Mouse (Mus musculus): ENCODE data around the gene Gm49378. TPM values are rescaled to one million over a fixed set of nuclear protein-coding genes. Genes with fewer than 3 reads are reported as not detected.

The Gm49378 gene
- 2.1 TPM for polyA plus RNA-seq (2014; fragmentation: Illumina TruSeq; extraction: RNeasy Lipid Tissue Mini Kit (QIAGEN cat#74804); ENCODE audit: low read depth, low replicate concordance)

DNA sequence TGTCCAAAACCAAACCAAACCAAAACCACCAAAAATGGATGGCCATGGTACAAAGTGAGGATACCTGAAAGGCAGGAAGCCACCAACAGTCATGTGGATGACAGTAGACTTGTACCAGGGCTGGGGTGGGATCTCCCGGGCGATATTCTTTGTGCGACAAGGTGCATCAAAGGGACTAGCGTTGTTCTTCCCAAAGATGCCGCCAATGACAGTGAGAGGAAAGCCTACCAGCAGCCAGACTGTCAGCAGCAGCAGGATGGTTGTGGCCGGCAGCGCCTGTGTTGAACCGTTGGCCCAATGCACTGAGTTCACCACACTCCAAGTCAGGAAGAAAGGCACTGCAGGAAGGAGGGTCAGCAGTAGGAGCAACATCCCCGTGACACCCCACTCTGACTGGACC lies at the start of gene Gm49378:
Gene Gm49378 (minus strand): TSS at position 101 of the 400 bp plus-strand sequence.

DNA sequence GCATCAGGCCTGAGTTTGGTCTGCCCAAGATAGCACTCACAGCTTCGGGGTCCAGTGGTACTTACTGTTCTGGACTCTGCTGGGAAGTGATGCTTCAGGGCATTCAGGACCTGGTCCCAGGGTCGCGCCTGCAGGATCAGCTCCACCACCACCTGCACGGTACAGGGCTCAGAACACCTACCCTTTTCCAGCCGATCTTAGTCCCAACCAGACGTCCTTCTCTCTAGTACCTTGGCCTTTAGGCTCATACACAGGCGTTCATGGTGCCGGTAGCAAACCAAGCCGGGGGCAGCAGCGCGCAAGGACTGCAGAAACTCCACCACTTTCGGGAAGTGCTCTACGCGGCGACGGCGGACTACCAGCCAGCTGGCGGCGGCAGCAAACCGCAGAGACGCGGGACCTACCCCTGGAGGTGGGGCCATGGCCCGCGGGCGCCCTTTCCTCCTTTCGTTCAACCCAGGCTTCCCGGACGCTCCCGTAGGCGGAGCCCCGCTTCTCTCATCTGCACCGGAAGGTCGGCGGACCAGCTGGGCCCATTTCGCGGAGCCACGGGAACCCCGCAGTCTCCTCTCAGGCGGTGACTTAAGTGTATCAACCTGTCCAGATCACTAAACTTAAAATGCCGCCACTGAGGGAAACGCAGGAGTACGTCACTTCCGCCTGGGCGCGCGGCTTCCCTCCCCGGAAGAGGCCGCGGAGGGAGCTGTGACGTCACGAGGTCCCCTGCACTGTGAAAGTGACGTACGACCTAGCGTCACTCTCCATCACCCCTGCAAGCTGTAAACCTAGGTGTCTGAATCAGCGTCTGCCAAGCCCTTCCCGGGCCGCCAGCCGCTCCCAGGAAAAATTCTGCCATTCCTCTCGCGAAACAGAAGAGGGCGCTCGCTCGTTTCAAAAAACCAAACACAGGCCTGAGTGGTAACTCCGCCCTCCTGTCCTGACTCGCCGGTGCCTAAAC lies 43.7 kb upstream of the Gm49378 start, which contains the start of gene Tinf2:
Gene Tinf2 (minus strand): TSS at position 661 of the 958 bp plus-strand sequence.

DNA sequence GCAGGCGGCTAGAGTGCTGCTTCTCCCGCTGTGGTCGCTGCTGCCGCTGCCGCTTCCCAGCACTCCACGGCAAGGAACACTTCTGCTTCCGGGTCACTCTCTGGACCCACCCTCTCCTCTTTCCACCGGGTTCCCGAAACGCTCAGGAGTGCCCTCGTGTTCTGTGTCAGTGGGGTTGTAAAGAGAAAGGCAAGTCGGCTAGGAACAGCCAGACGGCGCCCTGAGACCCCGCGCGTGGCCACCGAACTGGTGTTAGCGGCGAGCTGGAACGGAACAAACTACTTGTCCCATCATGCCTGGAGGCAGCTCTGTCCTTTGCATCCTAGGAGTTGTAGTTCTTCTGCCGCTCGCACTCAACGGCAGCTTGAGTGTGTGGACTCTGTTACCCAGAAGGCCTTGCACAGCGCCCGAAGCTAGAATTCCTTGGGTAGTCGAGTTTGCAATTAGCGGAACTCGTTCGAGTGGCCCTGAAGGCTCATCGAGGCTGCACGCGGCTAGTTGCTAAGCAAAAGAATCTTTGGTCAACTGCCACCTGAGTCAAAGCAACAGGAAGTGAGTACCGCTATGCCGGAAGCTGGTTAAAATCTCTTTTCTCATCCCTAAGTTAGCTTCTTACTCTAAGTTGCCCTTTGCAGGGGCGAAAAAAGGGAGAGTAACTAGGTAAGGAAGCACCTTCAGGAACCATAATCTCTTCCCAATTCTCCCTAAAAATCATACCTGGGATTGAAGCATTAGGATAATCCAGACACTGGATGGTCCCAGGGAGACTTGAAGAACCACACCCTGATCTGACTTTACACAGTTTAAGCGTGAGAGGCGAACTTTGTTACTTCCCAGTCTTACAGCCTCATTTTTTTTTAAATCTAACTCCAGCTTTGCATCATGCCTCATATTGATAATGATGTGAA lies 34.4 kb upstream of the Gm49378 start, which contains the start of the genes Gmpr2 and Nedd8:
Gene Gmpr2 (plus strand): TSS at position 109 of the 908 bp plus-strand sequence.
Gene Nedd8 (minus strand): TSS at position 292 of the 908 bp plus-strand sequence.

DNA sequence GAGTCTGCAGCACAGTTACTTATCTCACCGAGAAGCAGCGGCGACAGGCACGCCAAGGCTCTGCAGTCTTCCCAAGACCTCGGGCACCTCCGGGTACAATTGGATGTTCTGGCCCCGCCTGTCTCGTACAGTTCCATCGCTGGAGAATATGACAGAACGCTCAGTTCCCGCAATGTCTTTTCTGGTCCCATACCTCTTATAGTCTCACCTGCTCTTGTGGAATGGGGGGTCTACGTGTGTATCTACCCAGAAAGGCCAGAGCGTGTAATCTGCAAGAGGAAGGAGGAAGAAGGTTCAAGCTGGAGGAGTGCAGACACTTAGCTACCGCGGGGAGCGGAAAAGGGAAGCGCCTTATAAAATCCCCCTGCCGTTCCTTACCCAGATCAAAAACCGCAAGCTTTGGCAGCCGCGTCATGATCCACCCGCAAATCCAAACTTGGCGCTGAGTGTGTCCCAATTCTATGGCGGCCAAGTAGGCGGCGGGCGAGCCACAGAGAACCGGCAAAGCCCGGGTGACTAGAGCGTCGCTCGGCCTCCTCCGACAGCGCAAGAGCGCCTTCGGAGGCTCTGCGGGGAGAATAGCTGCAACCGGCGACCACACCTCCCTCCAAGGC lies 22.4 kb upstream of the Gm49378 start, which contains the start of gene Mdp1:
Gene Mdp1 (minus strand): TSS at position 549 of the 614 bp plus-strand sequence.

DNA sequence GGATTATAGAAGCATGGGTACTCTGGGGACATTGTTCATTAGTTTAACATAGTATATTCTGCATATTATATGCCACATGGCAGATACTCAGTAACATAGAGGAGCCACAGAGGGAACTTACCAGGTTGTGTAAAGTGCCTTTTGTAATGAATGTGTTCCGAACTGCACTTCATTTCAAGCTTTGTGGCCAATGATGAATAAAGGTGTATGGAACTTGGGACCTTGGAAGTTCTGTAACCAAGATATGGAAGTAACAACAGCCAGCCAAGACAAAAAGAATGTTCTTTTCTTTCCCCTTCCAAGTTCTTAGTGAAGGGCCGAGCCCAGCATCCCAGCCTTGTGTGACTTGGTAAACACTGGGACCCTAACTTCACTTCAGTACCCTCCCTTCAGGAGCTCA lies 12.2 kb upstream of the Gm49378 start, which contains the start of gene Tssk4:
Gene Tssk4 (plus strand): TSS at position 301 of the 400 bp plus-strand sequence.

DNA sequence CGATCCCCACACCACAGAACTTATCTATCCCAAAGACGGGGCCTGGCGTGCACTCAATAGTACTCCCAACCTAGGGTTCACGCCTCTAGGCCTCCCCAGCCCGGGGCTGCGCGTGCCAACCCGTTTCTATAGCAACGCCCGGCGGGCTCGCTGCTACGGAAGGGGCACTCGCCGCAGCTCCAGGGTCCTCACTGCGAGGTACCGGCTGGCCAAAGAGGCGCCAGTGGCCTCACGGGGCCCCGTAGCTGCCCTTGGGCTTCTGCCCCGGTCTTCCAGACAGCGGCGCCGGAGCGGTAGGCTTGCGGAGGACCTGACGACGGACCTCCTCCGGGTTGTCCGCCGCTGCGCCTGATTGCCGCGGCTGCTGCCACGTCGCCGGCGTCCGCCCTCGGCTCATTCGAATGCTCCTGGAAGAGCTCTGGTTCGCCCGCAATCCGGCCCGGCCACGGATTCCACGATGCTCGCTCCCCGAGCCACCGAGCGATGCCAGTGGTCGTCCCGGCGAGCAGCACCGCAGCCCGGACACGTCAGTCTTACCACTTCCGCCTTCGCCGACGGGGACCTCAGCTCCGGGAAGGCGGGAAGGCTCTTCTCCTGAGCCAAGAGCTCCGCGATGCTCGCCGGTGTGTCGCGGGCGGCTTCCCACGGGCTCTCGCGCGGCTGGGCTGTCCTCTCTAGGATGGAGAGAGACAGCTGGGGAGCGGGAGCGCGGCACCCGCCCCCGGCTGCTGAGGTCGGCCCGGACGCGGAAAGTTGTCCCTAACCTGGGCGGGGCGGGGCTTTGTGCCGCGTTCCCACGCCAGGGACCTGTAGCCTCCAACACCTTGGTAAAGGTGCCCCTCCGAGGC lies 5.6 kb upstream of the Gm49378 start, which contains the start of gene Tm9sf1:
Gene Tm9sf1 (minus strand): TSS at position 747 of the 848 bp plus-strand sequence.

DNA sequence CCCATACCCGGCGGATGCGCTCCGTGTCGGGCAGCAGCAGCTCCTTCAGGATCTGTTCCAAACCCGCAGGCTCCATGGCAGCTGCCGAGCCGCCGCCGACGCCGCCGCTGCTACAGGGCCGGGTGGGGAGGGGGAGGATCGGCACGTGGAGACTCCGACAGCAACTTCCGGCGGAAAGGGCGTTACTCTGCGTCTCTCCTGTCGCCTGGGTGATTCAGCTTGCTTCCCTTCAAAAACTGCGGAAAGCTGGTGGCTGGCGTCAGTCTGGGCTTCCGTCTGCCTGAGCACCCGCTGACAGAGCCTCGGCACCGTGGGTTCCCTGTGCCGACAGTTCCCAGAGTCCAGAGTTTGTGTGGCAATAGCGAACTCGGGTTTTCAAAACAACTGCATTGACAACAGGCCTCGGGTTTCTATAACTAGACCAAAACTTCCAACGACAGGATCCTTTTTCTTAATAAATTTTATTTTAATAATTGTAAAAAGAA lies 2.1 kb downstream of the Gm49378 start, which contains the start of gene Ipo4:
Gene Ipo4 (minus strand): TSS at position 435 of the 485 bp plus-strand sequence.

DNA sequence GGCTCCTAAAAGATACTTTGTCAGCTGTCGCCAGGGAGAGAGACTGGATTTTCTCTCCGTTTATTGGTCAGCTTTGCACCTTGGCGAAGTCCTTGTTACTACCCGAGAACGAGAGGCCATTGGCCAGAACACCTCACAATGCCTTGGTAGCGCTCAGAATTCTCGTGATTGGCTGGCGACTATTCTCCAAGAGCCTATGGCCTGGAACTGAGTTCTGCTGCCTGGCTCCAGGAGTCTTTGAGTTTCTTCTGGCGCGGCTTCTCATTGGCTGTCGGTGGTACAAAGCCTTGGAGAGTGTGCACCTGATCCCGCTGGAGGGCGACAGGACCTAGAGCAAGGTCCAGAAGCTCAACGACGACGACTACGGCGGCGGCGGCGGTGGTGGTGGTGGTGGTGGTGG lies 19.9 kb downstream of the Gm49378 start, which contains the start of gene Rec8:
Gene Rec8 (plus strand): TSS at position 216 of the 400 bp plus-strand sequence.

DNA sequence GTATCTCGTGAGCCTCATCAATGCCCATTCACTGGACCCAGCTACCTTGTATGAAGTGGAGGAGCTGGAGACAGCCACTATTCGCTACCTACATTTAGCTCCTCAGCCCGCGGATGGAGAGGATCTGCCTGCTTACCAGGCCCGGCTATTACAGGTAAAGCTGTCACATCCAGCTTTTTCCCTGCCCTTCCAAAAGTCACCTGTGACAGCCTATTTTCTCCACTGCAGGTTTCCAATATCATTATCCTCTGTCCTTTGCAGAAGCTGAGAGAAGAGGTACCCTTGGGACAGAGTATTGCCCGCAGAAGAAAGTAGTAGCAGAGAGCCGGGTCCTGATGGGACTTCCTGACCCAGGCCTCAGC lies 34.4 kb downstream of the Gm49378 start, which contains the start of gene Irf9:
Gene Irf9 (plus strand): TSS at position 301 of the 362 bp plus-strand sequence.

DNA sequence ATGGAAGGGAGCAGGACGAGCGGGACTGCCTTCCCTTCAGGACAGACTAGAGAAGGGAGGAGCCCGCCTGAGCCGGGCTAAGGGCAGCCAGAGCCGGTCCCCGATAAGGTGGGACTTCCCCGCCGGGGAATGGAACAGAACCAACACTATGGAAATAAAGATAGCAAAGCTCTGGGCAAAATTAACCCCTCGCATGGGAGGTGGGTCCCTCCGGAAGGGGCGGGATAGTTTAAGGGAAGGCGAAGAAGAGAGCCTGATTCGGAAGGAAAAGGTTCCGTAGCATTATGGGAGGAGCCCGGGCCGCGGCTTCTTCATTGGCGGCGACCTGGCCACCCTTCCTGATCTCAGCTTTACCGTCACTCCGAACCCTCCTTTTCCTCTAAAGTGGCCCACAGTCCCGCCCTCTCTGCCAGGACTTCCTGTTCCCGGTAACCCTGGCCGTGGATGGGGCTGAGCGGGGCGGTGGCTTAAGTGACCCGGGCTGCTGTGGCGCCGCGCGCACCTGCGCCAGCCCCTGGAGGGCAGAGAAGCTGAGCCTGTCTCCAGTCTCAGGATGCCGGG lies 46.3 kb downstream of the Gm49378 start, which contains the start of gene Rnf31:
Gene Rnf31 (plus strand): TSS at position 378 of the 561 bp plus-strand sequence.

DNA sequence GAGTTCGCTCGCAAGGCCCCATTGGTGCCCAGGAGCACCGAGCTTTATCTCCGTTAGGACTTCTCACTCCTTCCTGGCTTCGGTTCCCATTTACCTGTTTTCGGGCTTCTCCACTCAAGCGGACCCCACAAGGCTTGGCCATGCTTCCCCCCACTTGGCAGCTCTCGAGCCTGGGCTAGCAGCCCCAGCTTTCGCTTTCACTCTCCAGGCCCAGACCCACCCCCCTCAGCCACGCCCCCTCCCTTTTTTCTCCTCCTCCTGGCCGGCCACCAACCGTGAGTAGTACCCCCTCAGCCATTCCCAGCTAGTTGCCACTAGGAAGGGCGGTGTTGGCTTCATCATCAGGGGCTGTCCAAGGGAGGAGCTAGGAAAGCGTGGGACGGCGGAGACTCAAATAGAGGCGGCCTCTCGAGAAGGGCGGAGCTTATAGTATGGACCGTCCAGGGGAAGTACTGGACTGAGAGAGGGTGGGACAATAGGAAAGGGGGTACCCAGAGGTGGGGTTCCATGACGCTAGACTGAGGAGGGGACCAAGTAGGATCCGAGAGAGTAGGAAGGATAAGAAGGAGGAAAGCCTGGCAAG lies 46.9 kb downstream of the Gm49378 start, which contains the start of gene Psme2:
Gene Psme2 (minus strand): TSS at position 366 of the 583 bp plus-strand sequence.

DNA sequence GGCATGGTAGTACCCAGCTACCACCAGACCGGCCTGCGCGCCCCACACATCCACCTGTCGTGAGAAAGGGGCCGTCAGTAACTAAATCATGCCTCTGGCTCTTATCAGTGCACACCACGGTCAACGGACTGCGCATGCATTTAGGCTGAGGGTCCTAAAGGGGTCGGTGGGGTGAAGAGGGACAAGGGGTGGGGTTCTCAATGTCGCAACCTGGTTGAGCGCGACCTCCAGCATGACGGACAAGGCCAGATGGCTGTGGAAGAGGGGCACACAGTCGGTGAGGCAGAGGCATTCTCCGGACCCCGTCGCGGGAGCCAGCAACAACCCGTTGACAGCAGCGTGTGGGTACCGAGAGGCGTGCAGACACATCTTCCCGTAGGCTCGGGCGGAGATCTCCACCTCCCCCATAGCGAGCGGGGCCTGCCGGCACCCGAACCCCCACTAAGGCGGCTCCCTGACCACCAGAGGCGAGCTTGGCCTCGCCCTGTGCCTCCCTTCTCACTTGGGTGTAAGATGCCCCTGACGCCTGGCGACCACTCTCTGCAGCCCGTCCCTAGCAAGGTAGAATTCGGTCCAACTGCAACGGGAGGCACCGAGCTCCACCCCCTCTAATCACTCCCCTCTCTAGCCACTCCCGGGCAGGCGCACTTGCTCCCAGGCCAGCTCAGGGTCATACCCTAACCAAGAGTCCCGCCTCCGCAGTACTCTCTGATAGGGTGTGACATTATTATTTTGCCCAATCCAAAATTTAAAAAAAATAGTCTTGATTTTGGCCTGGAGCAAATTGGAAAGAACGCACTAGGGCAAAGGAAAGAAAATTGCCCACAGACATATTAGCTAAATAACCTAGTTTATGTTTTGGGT lies 52.8 kb downstream of the Gm49378 start, which contains the start of gene Emc9:
Gene Emc9 (minus strand): TSS at position 601 of the 864 bp plus-strand sequence.

Other genes with a start within 250 kb of the Gm49378 start
- 123 TPM for gene Dhrs4, start 159.1 kb downstream of the Gm49378 start, polyA plus RNA-seq (2014; fragmentation: Illumina TruSeq; extraction: RNeasy Lipid Tissue Mini Kit (QIAGEN cat#74804); ENCODE audit: low read depth, low replicate concordance)
- gene Carmil3, start 147.2 kb downstream of the Gm49378 start, polyA plus RNA-seq (2014; fragmentation: Illumina TruSeq; extraction: RNeasy Lipid Tissue Mini Kit (QIAGEN cat#74804); ENCODE audit: low read depth, low replicate concordance), result 3.0 TPM
- gene Cpne6, start 127.5 kb downstream of the Gm49378 start, polyA plus RNA-seq (2014; fragmentation: Illumina TruSeq; extraction: RNeasy Lipid Tissue Mini Kit (QIAGEN cat#74804); ENCODE audit: low read depth, low replicate concordance), result not detected
- gene Nrl, start 112.9 kb downstream of the Gm49378 start, polyA plus RNA-seq (2014; fragmentation: Illumina TruSeq; extraction: RNeasy Lipid Tissue Mini Kit (QIAGEN cat#74804); ENCODE audit: low read depth, low replicate concordance), result not detected
- 8.5 TPM for gene Pck2, start 97.6 kb downstream of the Gm49378 start, polyA plus RNA-seq (2014; fragmentation: Illumina TruSeq; extraction: RNeasy Lipid Tissue Mini Kit (QIAGEN cat#74804); ENCODE audit: low read depth, low replicate concordance)
- gene Dcaf11, start 77.9 kb downstream of the Gm49378 start, polyA plus RNA-seq (2014; fragmentation: Illumina TruSeq; extraction: RNeasy Lipid Tissue Mini Kit (QIAGEN cat#74804); ENCODE audit: low read depth, low replicate concordance), result 175 TPM
- gene A730061H03Rik, start 77.5 kb downstream of the Gm49378 start, polyA plus RNA-seq (2014; fragmentation: Illumina TruSeq; extraction: RNeasy Lipid Tissue Mini Kit (QIAGEN cat#74804); ENCODE audit: low read depth, low replicate concordance), result not detected
- gene Fitm1, start 62.3 kb downstream of the Gm49378 start, polyA plus RNA-seq (2014; fragmentation: Illumina TruSeq; extraction: RNeasy Lipid Tissue Mini Kit (QIAGEN cat#74804); ENCODE audit: low read depth, low replicate concordance), result 182 TPM
- 165 TPM for gene Psme1, start 59.8 kb downstream of the Gm49378 start, polyA plus RNA-seq (2014; fragmentation: Illumina TruSeq; extraction: RNeasy Lipid Tissue Mini Kit (QIAGEN cat#74804); ENCODE audit: low read depth, low replicate concordance)
- 51.3 TPM for gene Emc9, start 52.6 kb downstream of the Gm49378 start, polyA plus RNA-seq (2014; fragmentation: Illumina TruSeq; extraction: RNeasy Lipid Tissue Mini Kit (QIAGEN cat#74804); ENCODE audit: low read depth, low replicate concordance)
- gene Psme2, start 46.8 kb downstream of the Gm49378 start, polyA plus RNA-seq (2014; fragmentation: Illumina TruSeq; extraction: RNeasy Lipid Tissue Mini Kit (QIAGEN cat#74804); ENCODE audit: low read depth, low replicate concordance), result 100 TPM
- gene Rnf31, start 46.2 kb downstream of the Gm49378 start, polyA plus RNA-seq (2014; fragmentation: Illumina TruSeq; extraction: RNeasy Lipid Tissue Mini Kit (QIAGEN cat#74804); ENCODE audit: low read depth, low replicate concordance), result 19.4 TPM
- gene Irf9, start 34.3 kb downstream of the Gm49378 start, polyA plus RNA-seq (2014; fragmentation: Illumina TruSeq; extraction: RNeasy Lipid Tissue Mini Kit (QIAGEN cat#74804); ENCODE audit: low read depth, low replicate concordance), result 17.2 TPM
- gene Rec8, start 19.9 kb downstream of the Gm49378 start, polyA plus RNA-seq (2014; fragmentation: Illumina TruSeq; extraction: RNeasy Lipid Tissue Mini Kit (QIAGEN cat#74804); ENCODE audit: low read depth, low replicate concordance), result 0.26 TPM
- 40.5 TPM for gene Ipo4, start 1.9 kb downstream of the Gm49378 start, polyA plus RNA-seq (2014; fragmentation: Illumina TruSeq; extraction: RNeasy Lipid Tissue Mini Kit (QIAGEN cat#74804); ENCODE audit: low read depth, low replicate concordance)
- gene Tm9sf1, start 5.9 kb upstream of the Gm49378 start, polyA plus RNA-seq (2014; fragmentation: Illumina TruSeq; extraction: RNeasy Lipid Tissue Mini Kit (QIAGEN cat#74804); ENCODE audit: low read depth, low replicate concordance), result 38.9 TPM
- 0.45 TPM for gene Tssk4, start 12.3 kb upstream of the Gm49378 start, polyA plus RNA-seq (2014; fragmentation: Illumina TruSeq; extraction: RNeasy Lipid Tissue Mini Kit (QIAGEN cat#74804); ENCODE audit: low read depth, low replicate concordance)
- gene Mdp1, start 22.6 kb upstream of the Gm49378 start, polyA plus RNA-seq (2014; fragmentation: Illumina TruSeq; extraction: RNeasy Lipid Tissue Mini Kit (QIAGEN cat#74804); ENCODE audit: low read depth, low replicate concordance), result 61.1 TPM
- 16.2 TPM for gene Gmpr2, start 34.0 kb upstream of the Gm49378 start, polyA plus RNA-seq (2014; fragmentation: Illumina TruSeq; extraction: RNeasy Lipid Tissue Mini Kit (QIAGEN cat#74804); ENCODE audit: low read depth, low replicate concordance)
- gene Nedd8, start 34.2 kb upstream of the Gm49378 start, polyA plus RNA-seq (2014; fragmentation: Illumina TruSeq; extraction: RNeasy Lipid Tissue Mini Kit (QIAGEN cat#74804); ENCODE audit: low read depth, low replicate concordance), result 153 TPM
- gene Tinf2, start 43.9 kb upstream of the Gm49378 start, polyA plus RNA-seq (2014; fragmentation: Illumina TruSeq; extraction: RNeasy Lipid Tissue Mini Kit (QIAGEN cat#74804); ENCODE audit: low read depth, low replicate concordance), result 12.6 TPM
- 0.21 TPM for gene Tgm1, start 76.0 kb upstream of the Gm49378 start, polyA plus RNA-seq (2014; fragmentation: Illumina TruSeq; extraction: RNeasy Lipid Tissue Mini Kit (QIAGEN cat#74804); ENCODE audit: low read depth, low replicate concordance)
- gene Rabggta, start 84.4 kb upstream of the Gm49378 start, polyA plus RNA-seq (2014; fragmentation: Illumina TruSeq; extraction: RNeasy Lipid Tissue Mini Kit (QIAGEN cat#74804); ENCODE audit: low read depth, low replicate concordance), result 15.7 TPM
- gene Dhrs1, start 107.8 kb upstream of the Gm49378 start, polyA plus RNA-seq (2014; fragmentation: Illumina TruSeq; extraction: RNeasy Lipid Tissue Mini Kit (QIAGEN cat#74804); ENCODE audit: low read depth, low replicate concordance), result 55.4 TPM
- 10.6 TPM for gene Nop9, start 107.8 kb upstream of the Gm49378 start, polyA plus RNA-seq (2014; fragmentation: Illumina TruSeq; extraction: RNeasy Lipid Tissue Mini Kit (QIAGEN cat#74804); ENCODE audit: low read depth, low replicate concordance)
- gene Cideb, start 120.6 kb upstream of the Gm49378 start, polyA plus RNA-seq (2014; fragmentation: Illumina TruSeq; extraction: RNeasy Lipid Tissue Mini Kit (QIAGEN cat#74804); ENCODE audit: low read depth, low replicate concordance), result 6.6 TPM
- gene Ltb4r2, start 123.5 kb upstream of the Gm49378 start, polyA plus RNA-seq (2014; fragmentation: Illumina TruSeq; extraction: RNeasy Lipid Tissue Mini Kit (QIAGEN cat#74804); ENCODE audit: low read depth, low replicate concordance), result not detected
- gene Ltb4r1, start 128.1 kb upstream of the Gm49378 start, polyA plus RNA-seq (2014; fragmentation: Illumina TruSeq; extraction: RNeasy Lipid Tissue Mini Kit (QIAGEN cat#74804); ENCODE audit: low read depth, low replicate concordance), result 0.45 TPM
- 21.5 TPM for gene Adcy4, start 146.2 kb upstream of the Gm49378 start, polyA plus RNA-seq (2014; fragmentation: Illumina TruSeq; extraction: RNeasy Lipid Tissue Mini Kit (QIAGEN cat#74804); ENCODE audit: low read depth, low replicate concordance)
- gene Ripk3, start 151.0 kb upstream of the Gm49378 start, polyA plus RNA-seq (2014; fragmentation: Illumina TruSeq; extraction: RNeasy Lipid Tissue Mini Kit (QIAGEN cat#74804); ENCODE audit: low read depth, low replicate concordance), result 3.1 TPM
- gene Nfatc4, start 185.2 kb upstream of the Gm49378 start, polyA plus RNA-seq (2014; fragmentation: Illumina TruSeq; extraction: RNeasy Lipid Tissue Mini Kit (QIAGEN cat#74804); ENCODE audit: low read depth, low replicate concordance), result 5.2 TPM
- 3.8 TPM for gene Nynrin, start 216.1 kb upstream of the Gm49378 start, polyA plus RNA-seq (2014; fragmentation: Illumina TruSeq; extraction: RNeasy Lipid Tissue Mini Kit (QIAGEN cat#74804); ENCODE audit: low read depth, low replicate concordance)
- gene Cbln3, start 246.5 kb upstream of the Gm49378 start, polyA plus RNA-seq (2014; fragmentation: Illumina TruSeq; extraction: RNeasy Lipid Tissue Mini Kit (QIAGEN cat#74804); ENCODE audit: low read depth, low replicate concordance), result not detected
- 13.0 TPM for gene Khnyn, start 247.1 kb upstream of the Gm49378 start, polyA plus RNA-seq (2014; fragmentation: Illumina TruSeq; extraction: RNeasy Lipid Tissue Mini Kit (QIAGEN cat#74804); ENCODE audit: low read depth, low replicate concordance)

All from heart, adult 10 weeks (tissue).